Mouse (Mus musculus): Measurements from ENCODE around the gene Commd8.

The Commd8 gene

GRCm38 (mm10) chr5:72167594-72168284 is at the start of gene Commd8:
TSS of gene Commd8 (minus strand) at chr5:72168189.
- DNase-seq (ENCODE audit: low read depth, low spot score): peak; percentile 80

DNA sequence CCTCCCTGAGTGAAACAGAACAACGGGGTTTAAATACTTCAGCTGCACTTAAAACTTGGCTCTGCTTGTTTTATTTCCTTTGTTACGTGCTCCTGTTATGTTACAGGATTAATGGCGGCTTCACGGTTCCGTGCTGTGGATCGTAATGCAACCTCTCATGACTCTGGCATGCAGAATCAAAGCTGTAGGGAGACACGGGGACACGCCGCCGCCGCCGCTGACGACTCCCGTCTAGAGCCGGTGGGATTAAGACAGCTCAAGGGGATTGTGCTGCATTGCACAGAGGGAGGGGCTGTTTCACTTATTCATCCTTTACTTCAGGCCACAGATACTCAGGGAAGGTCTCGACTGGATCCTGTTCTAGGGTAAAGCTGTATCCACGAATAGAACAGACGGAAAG is 43.8 kb upstream of the Commd8 start:
- peak; percentile 32 for DNase-seq (ENCODE audit: low read depth, low spot score)

- no peak for DNase-seq (ENCODE audit: low read depth, low spot score)
These were observed 42.8 kb upstream of the Commd8 start for GRCm38 (mm10) chr5:72210812-72211139.

GRCm38 (mm10) chr5:72210123-72210811 is 42.3 kb upstream of the Commd8 start:
- no peak for DNase-seq (ENCODE audit: low read depth, low spot score)

DNA sequence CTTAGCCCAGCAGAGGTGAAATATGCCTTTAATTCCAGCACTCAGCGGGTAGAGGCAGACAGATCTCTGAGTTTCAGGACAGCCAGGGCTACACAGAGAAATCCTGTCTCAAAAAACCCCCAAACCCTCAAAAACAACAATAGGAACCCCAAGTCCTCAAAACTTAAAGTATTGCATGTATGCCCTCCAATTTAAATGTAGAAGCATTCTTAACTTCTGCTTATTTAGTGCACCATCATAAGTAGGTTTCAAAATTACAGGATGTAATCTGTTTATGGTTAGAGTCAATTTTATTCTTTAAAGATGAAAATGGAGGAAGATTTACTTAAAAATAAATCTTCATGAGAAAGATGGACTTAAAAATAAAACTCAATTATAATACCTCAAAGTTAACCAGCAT is 40.5 kb upstream of the Commd8 start:
- DNase-seq (ENCODE audit: low read depth, low spot score): no peak

GRCm38 (mm10) chr5:72205271-72205670 is 37.3 kb upstream of the Commd8 start:
- no peak for DNase-seq (ENCODE audit: low read depth, low spot score)

GRCm38 (mm10) chr5:72204507-72204906 is 36.5 kb upstream of the Commd8 start:
- no peak for DNase-seq (ENCODE audit: low read depth, low spot score)

- no peak for DNase-seq (ENCODE audit: low read depth, low spot score)
These were observed 35.7 kb upstream of the Commd8 start for GRCm38 (mm10) chr5:72203734-72204073.

- peak; percentile 58 for DNase-seq (ENCODE audit: low read depth, low spot score)
These were observed 35.2 kb upstream of the Commd8 start for GRCm38 (mm10) chr5:72203028-72203733.

- DNase-seq (ENCODE audit: low read depth, low spot score): no peak
These were observed 34.0 kb upstream of the Commd8 start for GRCm38 (mm10) chr5:72202016-72202415.

GRCm38 (mm10) chr5:72201600-72201999 is 33.6 kb upstream of the Commd8 start:
- DNase-seq (ENCODE audit: low read depth, low spot score): no peak

- DNase-seq (ENCODE audit: low read depth, low spot score): no peak
These were observed 27.5 kb upstream of the Commd8 start for GRCm38 (mm10) chr5:72195442-72195841.

GRCm38 (mm10) chr5:72191932-72192331 is 23.9 kb upstream of the Commd8 start:
- no peak for DNase-seq (ENCODE audit: low read depth, low spot score)

DNA sequence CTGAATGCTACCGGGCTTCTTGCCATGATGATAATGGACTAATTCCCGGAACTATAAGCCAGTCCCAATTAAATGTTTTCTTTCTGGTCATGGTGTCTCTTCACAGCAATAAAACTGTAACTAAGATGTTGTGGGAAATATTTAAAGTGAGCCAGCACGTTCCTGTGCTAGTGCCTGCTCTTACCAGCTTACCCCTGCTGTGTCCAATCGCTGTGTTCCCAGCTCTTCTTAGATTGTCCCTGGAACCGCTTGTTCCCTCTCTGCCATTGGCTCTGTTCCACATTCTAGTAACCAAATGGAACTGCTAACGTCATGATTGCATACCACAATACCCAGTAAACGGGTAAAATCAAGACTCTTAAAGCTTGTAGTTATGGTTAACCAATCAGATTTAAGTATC is 23.2 kb upstream of the Commd8 start:
- DNase-seq (ENCODE audit: low read depth, low spot score): no peak

DNA sequence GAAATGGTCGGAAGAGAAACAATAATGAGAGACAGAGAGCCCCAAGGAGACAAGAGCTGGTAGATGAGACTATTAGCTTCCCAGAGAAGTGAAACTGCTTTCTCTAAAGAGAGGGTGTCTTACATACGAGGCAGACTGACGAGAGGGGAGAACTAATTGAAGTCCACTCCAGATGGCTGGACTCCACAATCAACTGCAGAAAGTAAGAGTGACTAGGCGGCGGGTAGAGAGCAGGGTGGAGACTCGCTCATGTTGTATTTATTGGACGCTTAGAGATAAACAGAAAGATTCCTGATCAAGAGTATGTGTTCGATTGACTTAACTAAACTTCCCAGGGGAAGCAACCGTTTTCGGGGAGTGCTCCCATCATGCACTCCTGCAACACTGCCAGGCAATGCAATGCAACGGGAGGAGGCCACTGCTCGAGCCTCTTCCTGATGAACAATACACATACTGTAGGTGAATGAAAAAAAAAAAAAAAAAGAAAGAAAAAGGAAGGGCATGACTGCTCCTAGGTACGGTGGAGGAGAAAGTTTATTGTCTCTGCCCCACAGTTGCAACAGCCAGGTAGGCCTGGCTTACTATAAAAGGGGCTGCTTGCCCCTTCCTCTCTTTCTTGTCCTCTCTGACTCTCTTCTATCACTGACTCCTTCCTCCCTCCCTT is 16.6 kb upstream of the Commd8 start:
- DNase-seq (ENCODE audit: low read depth, low spot score): no peak

DNA sequence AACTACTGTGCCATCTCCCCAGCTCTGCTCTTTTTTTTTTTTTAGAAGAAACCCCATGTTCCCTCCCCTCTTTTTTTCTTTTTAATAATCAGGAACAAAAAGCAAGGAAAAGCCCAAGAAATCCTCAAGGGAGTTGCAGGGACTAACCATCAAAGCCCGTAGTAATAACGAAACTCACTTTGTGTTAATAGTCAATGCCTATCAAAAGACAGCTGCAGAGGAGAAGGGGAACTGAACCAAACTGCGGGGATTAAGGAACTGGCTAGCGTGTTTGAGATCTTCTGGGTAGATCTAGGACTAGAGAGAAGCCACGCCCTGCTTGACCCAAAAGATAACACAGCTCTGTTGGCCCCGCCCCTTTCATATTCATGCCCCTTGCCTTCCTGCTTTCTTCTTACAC is 15.9 kb upstream of the Commd8 start:
- DNase-seq (ENCODE audit: low read depth, low spot score): no peak

- DNase-seq (ENCODE audit: low read depth, low spot score): no peak
These were observed 14.8 kb upstream of the Commd8 start for GRCm38 (mm10) chr5:72182804-72183203.

GRCm38 (mm10) chr5:72181194-72181593 is 13.2 kb upstream of the Commd8 start:
- DNase-seq (ENCODE audit: low read depth, low spot score): no peak

- no peak for DNase-seq (ENCODE audit: low read depth, low spot score)
These were observed 7.5 kb upstream of the Commd8 start for GRCm38 (mm10) chr5:72175530-72175929.

- no peak for DNase-seq (ENCODE audit: low read depth, low spot score)
These were observed 7.1 kb upstream of the Commd8 start for GRCm38 (mm10) chr5:72175050-72175449.

DNA sequence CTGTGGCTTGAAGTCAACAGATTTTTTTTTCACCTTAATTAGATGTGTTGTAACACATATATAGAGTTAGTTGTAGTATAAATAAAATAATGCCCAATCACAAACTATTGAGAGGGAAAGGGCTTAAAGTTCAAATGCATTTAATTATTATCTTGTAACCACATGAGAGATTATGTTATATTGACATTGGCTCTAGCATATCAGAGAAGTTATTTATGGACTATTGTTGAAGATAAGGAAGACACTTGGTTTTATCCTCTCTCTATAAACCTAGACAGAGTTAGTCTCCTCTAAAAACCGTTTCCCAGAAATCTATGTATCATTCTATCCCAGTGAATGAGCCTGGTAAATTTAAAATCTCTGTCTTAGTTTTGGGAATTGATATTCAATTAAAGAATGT is 5.5 kb upstream of the Commd8 start:
- DNase-seq (ENCODE audit: low read depth, low spot score): no peak

DNA sequence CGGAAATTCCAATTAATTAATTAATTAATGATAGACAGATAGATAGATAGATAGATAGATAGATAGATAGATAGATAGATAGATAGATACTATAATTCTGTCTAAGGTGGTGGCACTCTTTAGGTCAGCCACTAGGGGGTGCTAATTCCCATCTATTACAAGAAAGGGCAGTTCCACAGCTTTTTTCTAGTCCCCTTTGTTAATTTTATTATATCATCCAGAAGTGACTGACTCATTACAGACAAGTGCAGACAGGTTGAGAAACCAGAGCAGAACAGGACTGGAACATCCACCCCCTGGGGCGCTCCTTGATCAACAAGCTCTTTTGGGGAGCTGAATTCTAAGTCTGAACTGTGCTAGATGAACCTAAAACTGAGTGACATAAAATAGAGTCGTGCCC is 4.7 kb upstream of the Commd8 start:
- no peak for DNase-seq (ENCODE audit: low read depth, low spot score)

Data from retina, adult 2 months (tissue).